Mouse (Mus musculus) midbrain, postnatal 0 days (tissue): Measurements from ENCODE around the gene Erh. TPM values are rescaled to one million over a fixed set of nuclear protein-coding genes. Genes with fewer than 3 reads are reported as not detected.

Experiments
- ATAC-seq: fragments of 200-750 bp; cut with Nextera tagmentation; 2 replicates; pipeline ENCODE4 v1.8.0; 2017; ENCODE audit warnings: moderate number of reproducible peaks, mild to moderate bottlenecking, moderate TSS enrichment, moderate library complexity; ENCODE audit not compliant: low FRiP score
- DNase-seq: peaks from one replicate; pipeline ENCODE4 v3.0.0-alpha.2; 2015; ENCODE audit warnings: low spot score
- H3K27ac ChIP-seq: fragments of 300-500 bp; sonication (generic); 2 replicates; pipeline ENCODE4 v1.5.1; 2014; ENCODE audit warnings: low read depth, mild to moderate bottlenecking, low read length, mixed read lengths
- H3K27me3 ChIP-seq: fragments of 300-500 bp; sonication (generic); 2 replicates; pipeline ENCODE4 v1.6.1; 2014; ENCODE audit warnings: low read length, control low read depth, mixed read lengths; ENCODE audit not compliant: insufficient read depth
- H3K36me3 ChIP-seq: fragments of 300-500 bp; sonication (generic); 2 replicates; pipeline ENCODE4 v1.6.1; 2014; ENCODE audit warnings: low read length, control low read depth, mixed read lengths; ENCODE audit not compliant: insufficient read depth
- H3K4me1 ChIP-seq: fragments of 300-500 bp; sonication (generic); 2 replicates; pipeline ENCODE4 v1.6.1; 2014; ENCODE audit warnings: mild to moderate bottlenecking, control low read depth, antibody characterized with exemption, low read length, mixed read lengths; ENCODE audit not compliant: insufficient read depth
- H3K4me2 ChIP-seq: fragments of 300-500 bp; sonication (generic); 2 replicates; pipeline ENCODE4 v1.6.1; 2014; ENCODE audit warnings: low read depth, mild to moderate bottlenecking, low read length, mixed read lengths; ENCODE audit not compliant: poor library complexity, severe bottlenecking
- H3K4me3 ChIP-seq: fragments of 300-500 bp; sonication (generic); 2 replicates; pipeline ENCODE4 v1.5.1; 2014; ENCODE audit warnings: low read depth, mild to moderate bottlenecking, low read length, moderate library complexity
- H3K9ac ChIP-seq: fragments of 300-500 bp; sonication (generic); replicated peaks from 2 replicates; pipeline ENCODE4 v1.6.1; 2014; ENCODE audit warnings: mild to moderate bottlenecking, low read length, moderate library complexity, mixed read lengths; ENCODE audit not compliant: poor library complexity, severe bottlenecking
- H3K9me3 ChIP-seq: fragments of 300-500 bp; sonication (generic); 2 replicates; pipeline ENCODE4 v1.6.1; 2016; ENCODE audit warnings: low read length, control low read depth
- CTCF ChIP-seq: IDR thresholded peaks from 2 replicates; pipeline ENCODE4 v1.5.1; 2016; ENCODE audit warnings: antibody characterized with exemption, mild to moderate bottlenecking
- WGBS: fragments of 180-500 bp; shearing (Covaris S2); extraction: QIAGEN DNeasy Blood & Tissue Kit; methylation state at CpG from one replicate; pipeline ENCODE4 v1.1.7; 2014; 5-methylcytosine and 5-hydroxymethylcytosine counted together
- polyA plus RNA-seq: library from polyadenylated mRNA; unstranded; fragments of >200 nt; fragmentation: Nextera tagmentation; extraction: Ambion mirVana; gene quantifications from 2 replicates; pipeline ENCODE4 v1.2.1, GENCODE M21; 2015
- total RNA-seq: library from RNA; depleted of rRNA; stranded (reverse); fragments of >200 nt; gene quantifications from 2 replicates; pipeline ENCODE4 v1.2.3, GENCODE M21; 2014

Gene Erh
- total and polyA plus RNA-seq, 2 experiments from 2014 or later = 83.4 to 281 TPM

DNA sequence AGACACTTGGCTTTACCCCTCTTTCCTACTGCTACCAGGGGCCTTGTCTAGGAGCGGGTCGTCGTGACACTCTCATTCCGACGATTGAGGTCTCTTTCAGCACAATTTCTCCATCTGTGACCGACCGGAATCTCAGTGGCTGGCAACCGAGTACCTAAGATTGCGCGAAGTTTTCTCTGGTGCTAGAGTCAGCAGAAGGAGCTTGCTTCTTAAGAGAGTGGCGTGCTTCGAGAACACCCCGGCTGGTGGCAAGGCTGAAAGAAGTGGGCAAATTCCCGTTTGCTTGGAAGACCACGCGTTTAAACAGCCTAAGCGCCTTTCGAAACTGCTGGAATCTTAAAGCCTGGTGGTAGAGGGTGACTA is 346 bp upstream of the Erh start:
- H3K27ac ChIP-seq = peak overlapping the region; percentile 89
- DNase-seq = no peak
- no peak for TF ChIP-seq CTCF
- peak overlapping the region; percentile 81 for H3K4me3 ChIP-seq
- H3K9me3 ChIP-seq = no peaks in the 10 kb centered on the region
- WGBS = 7% methylated on average over 18 of the region's 18 CpGs
- no peak for ATAC-seq
- H3K4me2 ChIP-seq = peak overlapping the region; percentile 73
- peaks cover 17% of the 10 kb centered on the region for H3K4me1 ChIP-seq
- H3K36me3 ChIP-seq = peaks cover 5% of the 10 kb centered on the region
- peak overlapping the region; percentile 84 for H3K9ac ChIP-seq
- H3K27me3 ChIP-seq = no peaks in the 10 kb centered on the region

DNA sequence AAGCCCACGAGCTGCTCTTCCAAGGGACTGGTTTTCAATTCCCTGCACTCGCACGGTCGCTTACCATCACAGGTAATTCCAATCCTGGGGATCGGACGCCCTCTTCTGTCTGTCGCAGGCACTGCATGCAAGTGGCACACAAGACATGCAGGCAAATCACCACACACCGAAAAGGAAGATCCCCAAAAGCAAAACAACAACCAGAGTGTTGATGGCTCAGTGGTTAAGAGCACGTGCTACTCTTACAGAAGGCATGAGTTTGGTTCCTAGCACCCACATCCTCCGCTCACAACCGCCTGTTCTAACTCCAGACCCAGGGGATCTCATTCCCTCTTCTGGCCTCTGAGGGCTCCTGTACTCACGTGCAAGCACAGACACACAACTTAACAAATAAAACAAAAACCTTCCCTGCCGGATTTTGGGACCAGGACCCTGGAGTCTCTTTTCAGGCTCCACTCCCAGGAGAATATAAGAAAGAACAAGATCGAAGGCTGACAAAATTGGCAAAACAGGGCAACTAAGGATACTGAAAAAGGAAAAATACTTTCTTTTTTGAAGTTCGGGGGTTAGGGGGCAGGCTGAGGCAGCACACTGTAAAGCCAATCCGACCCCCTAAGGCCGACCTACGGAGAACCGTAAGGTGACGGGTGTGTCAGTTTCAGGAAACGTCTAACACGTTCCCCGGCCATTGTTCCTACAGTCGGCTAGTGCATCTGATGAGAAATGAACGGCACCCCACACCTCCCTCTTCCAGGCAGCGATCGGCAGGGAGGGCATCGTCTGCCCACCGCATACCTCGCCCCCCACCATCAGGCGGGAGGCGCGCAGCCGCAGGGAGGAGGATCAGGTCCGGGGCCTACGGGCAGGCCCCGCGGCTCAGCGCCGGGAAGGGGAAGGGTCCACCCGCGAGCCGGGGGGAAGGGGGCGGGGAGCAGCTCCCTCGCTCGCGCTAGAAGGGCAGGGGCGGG is 1.1 kb downstream of the Erh start:
- WGBS = 3% methylated on average over 38 of the region's 48 CpGs

DNA sequence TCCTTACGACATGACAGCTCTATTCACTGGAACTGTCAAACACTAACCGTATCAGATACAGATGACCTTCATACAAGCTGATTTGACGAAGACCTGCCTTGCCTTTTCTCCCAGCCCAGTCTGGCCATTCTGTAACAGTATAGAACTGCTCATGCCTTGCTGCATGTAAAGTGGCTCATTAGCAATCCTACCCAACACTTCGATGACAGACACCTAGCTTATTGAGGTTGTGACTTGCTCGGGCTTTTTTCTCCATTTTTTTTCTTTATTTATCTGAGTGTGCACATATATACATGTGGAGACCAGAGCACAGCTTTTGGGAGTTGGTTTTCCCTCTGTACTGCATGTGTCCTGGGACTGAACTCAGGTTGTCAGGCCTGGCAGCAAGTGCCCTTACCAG is 12.4 kb downstream of the Erh start:
- peaks cover 25% of the 10 kb centered on the region for H3K36me3 ChIP-seq
- no peak overlapping the region for H3K4me3 ChIP-seq
- ATAC-seq (no peak), DNase-seq (no peak)
- 87% methylated on average over 5 of the region's 5 CpGs for WGBS
- H3K4me1 ChIP-seq = no peaks in the 10 kb centered on the region
- TF ChIP-seq CTCF = no peak
- no peak overlapping the region for H3K4me2 ChIP-seq
- no peaks in the 10 kb centered on the region for H3K27me3 ChIP-seq
- H3K27ac ChIP-seq = no peak overlapping the region
- H3K9ac ChIP-seq = no peak overlapping the region
- no peaks in the 10 kb centered on the region for H3K9me3 ChIP-seq

More for the DNA sequence above, 1.1 kb downstream of the Erh start:
- no peaks in the 10 kb centered on the region for H3K9me3 ChIP-seq
- peak overlapping the region; percentile 71 for H3K4me2 ChIP-seq
- DNase-seq (peak; percentile 35), ATAC-seq (peak; percentile 77)
- H3K9ac ChIP-seq = peak overlapping the region; percentile 84
- H3K27ac ChIP-seq = peak overlapping the region; percentile 89
- H3K4me1 ChIP-seq = peaks cover 17% of the 10 kb centered on the region
- no peaks in the 10 kb centered on the region for H3K27me3 ChIP-seq
- peak overlapping the region; percentile 81 for H3K4me3 ChIP-seq
- TF ChIP-seq CTCF = peak; percentile 72
- peaks cover 12% of the 10 kb centered on the region for H3K36me3 ChIP-seq

DNA sequence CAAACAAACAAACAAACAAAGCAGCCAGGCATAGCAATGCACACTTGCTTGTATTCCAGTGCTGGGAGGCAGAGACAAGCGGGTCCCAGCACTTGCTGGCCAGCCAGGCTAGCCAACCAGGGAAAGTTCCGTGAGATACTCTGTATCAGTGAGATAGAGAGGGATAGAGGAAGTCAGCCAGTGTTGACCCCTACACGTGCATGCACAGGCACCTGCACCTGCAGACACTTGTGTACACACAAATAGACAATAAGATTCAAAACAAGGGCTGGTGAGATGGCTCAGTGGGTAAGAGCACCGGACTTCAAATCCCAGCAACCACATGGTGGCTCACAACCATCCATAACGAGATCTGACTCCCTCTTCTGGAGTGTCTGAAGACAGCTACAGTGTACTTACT is 23.6 kb downstream of the Erh start:
- H3K27ac ChIP-seq = no peak overlapping the region
- H3K9me3 ChIP-seq = no peaks in the 10 kb centered on the region
- no peak for DNase-seq
- no peak for TF ChIP-seq CTCF
- H3K4me1 ChIP-seq = no peaks in the 10 kb centered on the region
- ATAC-seq = no peak
- H3K27me3 ChIP-seq = no peaks in the 10 kb centered on the region
- no peak overlapping the region for H3K4me3 ChIP-seq
- 78% methylated on average over 5 of the region's 5 CpGs for whole genome bisulfite sequencing
- H3K4me2 ChIP-seq = no peak overlapping the region
- H3K9ac ChIP-seq = no peak overlapping the region
- H3K36me3 ChIP-seq = no peaks in the 10 kb centered on the region

DNA sequence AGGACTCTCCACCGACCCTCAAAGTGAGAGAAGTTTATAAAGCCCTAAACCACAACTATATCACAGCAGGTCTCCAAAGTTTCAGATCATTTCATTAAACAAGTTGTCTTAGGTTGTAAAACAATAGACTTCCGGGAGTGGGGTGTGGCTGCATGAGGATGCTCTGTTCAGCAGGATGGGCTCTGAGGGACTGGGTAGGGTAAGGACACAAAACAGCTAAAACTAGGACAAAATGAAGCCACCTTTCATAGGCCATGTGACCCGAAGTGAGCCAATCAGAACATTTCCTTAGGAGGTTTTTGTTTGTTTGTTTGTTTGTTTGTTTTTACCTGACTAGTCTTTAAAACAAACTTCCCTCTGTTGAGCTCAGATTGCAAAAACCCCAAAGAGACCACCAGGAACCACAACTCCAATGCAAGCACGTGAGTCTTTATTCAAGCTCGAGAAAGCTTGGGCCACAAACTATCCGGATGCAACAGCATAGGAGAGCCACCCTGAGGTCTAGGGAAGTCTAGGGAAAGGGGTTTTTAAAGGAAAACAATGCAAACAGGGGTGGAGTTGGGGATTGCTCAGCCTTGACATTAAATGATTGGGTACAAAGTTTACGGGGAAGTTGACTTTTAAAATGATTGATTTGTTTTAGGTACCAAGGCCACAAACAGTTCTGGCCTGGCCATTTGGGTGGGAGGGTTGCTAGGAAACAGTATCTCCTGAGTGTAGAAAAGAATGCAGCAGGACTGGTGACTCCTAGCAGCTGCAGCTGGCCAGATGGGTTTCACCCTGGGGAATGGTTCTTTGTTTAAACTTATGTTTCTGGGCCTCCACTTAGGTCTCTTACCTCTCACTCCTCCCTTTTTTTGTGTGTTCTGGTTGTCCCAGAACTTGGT is 28.5 kb downstream of the Erh start:
- DNase-seq = no peak
- H3K4me2 ChIP-seq = no peak overlapping the region
- H3K27me3 ChIP-seq = no peaks in the 10 kb centered on the region
- no peak overlapping the region for H3K27ac ChIP-seq
- H3K36me3 ChIP-seq = no peaks in the 10 kb centered on the region
- H3K4me3 ChIP-seq = no peak overlapping the region
- no peaks in the 10 kb centered on the region for H3K9me3 ChIP-seq
- ATAC-seq = no peak
- WGBS = 63% methylated on average over 7 of the region's 7 CpGs
- no peaks in the 10 kb centered on the region for H3K4me1 ChIP-seq
- no peak overlapping the region for H3K9ac ChIP-seq
- no peak for TF ChIP-seq CTCF
